Mouse (Mus musculus): ENCODE data around the gene Slc17a9. TPM values are rescaled to one million over a fixed set of nuclear protein-coding genes. Genes with fewer than 3 reads are reported as not detected.

Slc17a9 gene
- polyA plus RNA-seq, 1 experiment from 2014 or later = 1.1 TPM

DNA sequence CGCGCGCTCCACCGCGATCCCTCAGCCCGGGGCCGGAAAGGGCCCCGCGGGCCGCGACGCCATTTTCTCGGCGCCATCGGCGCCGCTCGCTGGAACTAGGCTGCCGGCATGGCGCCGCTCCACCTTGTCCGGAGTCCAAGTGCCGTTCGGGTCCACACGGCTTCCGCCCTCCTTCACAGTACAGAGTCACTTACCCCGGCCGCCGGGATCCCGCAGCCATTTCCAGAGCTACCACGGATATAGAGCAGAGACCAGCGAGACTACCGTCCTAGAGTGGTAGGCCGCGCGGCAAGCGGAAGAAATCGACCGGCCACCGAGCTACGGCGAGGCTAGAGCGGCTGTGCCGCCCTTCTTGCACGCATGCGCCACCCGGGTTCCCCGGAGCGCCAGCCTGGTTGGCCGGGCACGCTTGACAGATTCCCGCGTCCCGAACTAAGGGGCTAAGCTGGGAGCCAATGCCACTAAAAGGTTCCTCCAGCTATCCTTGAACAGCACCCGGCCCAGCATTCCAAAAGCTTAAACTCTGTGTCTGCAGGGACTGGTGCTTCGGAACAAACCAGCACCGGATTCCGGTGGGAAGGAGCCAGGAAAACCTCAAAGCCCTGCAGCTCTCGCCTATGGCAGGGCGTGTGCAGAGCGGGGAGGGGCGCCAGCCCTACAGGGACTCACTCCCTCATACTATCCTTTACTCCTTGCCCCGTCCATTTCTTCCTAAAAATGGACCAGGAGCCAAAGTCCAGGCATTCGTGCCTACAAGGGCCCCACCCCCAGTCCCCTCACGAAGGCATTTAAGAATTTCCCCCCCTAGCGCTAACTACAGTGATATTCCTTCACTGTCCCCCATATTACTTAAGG, 23.1 kb upstream of the Slc17a9 start:
- H3K27me3 ChIP-seq (replicated peaks) = no peaks in the 10 kb centered on the region
- H3K4me2 ChIP-seq = peak overlapping the region; percentile 99
- peak overlapping the region; percentile 93 for H3K9ac ChIP-seq
- WGBS = 1% methylated on average over 65 of the region's 66 CpGs
- peak overlapping the region; percentile 83 for H3K4me3 ChIP-seq
- no peaks in the 10 kb centered on the region for H3K9me3 ChIP-seq
- peak; percentile 90 for ATAC-seq (ENCODE audit: extremely low read depth, insufficient number of reproducible peaks, low FRiP score, low TSS enrichment)
- H3K4me1 ChIP-seq = peaks cover 67% of the 10 kb centered on the region
- peak overlapping the region; percentile 94 for H3K27ac ChIP-seq (replicated peaks)
- peaks cover 8% of the 10 kb centered on the region; the same call in 1 of the 2 replicates for H3K36me3 ChIP-seq

DNA sequence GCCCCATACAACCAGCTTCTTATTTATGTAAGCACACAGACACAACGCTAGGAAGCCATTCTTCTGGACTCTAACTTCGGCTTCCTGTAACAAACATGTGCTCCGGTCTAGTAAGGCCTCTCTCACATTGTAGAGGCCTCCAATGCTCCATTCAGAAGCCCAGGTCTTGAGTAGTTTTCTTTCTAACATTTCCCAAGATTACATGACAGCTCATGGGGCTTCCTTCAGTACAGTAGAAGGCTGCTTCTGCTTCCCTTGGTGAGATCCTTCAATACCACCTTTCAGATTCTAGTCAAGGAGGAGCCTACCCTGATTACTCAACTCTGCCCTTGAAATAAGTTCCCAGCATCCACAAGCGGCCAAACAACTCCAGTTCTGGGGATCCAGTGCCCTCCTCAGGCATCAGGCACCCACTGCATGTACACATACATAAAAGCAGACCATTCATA, 22.3 kb upstream of the Slc17a9 start:
- H3K9me3 ChIP-seq = no peaks in the 10 kb centered on the region
- peaks cover 59% of the 10 kb centered on the region for H3K4me1 ChIP-seq
- peak overlapping the region; percentile 93 for H3K9ac ChIP-seq
- peak overlapping the region; percentile 99 for H3K4me2 ChIP-seq
- H3K36me3 ChIP-seq = peaks cover 8% of the 10 kb centered on the region; the same call in 1 of the 2 replicates
- ATAC-seq (ENCODE audit: extremely low read depth, insufficient number of reproducible peaks, low FRiP score, low TSS enrichment) = no peak
- H3K27me3 ChIP-seq (replicated peaks) = no peaks in the 10 kb centered on the region
- WGBS = 32% methylated on average over 4 of the region's 4 CpGs
- H3K4me3 ChIP-seq = peak overlapping the region; percentile 83
- peak overlapping the region; percentile 94 for H3K27ac ChIP-seq (replicated peaks)

GRCm38 (mm10) chr2:180703175-180703574, 21.9 kb upstream of the Slc17a9 start:
- Histone ChIP-seq H3K27me3 (replicated peaks) (no peaks in the 10 kb centered on the region), H3K9ac (peak overlapping the region; percentile 93; the same call in 1 of the 2 replicates), H3K4me2 (peak overlapping the region; percentile 99), H3K9me3 (no peaks in the 10 kb centered on the region), H3K36me3 (peaks cover 8% of the 10 kb centered on the region; the same call in 1 of the 2 replicates), H3K27ac (replicated peaks) (peak overlapping the region; percentile 94), H3K4me1 (peaks cover 59% of the 10 kb centered on the region), H3K4me3 (0 out of 2 replicates have a peak overlapping the region, but pooled peaks have one; percentile 83)
- no peak for ATAC-seq (ENCODE audit: extremely low read depth, insufficient number of reproducible peaks, low FRiP score, low TSS enrichment)
- 60% methylated on average over 5 of the region's 5 CpGs for whole genome bisulfite sequencing

DNA sequence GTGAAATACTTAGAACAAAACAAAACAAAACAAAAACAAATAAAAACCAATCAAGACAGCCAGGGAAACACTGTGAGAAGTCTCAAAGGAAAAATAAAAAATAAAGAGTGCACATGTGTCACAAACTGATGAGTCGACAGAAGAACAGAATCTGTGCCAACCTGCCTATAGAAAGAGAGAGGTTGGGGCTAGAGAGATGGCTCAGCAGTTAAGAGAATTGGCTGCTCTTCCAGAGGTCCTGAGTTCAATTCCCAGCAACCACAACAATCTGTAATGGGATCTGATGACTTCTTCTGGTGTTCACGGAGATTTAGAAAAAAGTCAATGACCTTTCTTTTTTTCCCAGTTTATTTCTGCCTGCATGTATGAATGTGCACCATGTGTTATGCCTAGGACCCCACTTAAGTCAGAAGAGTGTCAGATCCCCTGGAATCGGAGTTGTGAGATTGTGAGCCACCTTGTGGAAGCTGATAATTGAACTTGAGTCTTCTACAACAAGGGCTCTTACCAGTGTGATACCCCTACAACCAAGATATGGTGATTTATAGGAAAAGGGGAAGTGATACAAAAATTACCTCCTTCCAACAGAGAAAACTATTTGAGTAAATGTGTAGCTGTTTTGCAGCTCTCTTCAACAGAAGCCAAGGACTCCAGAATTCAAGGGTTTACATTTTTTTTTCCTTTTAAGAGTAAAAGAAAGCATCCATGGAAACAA, 21.3 kb upstream of the Slc17a9 start:
- Histone ChIP-seq H3K27ac (replicated peaks) (no peak overlapping the region), H3K4me3 (no peak overlapping the region), H3K9ac (no peak overlapping the region), H3K4me1 (peaks cover 61% of the 10 kb centered on the region), H3K36me3 (peaks cover 8% of the 10 kb centered on the region; the same call in 1 of the 2 replicates), H3K4me2 (no peak overlapping the region), H3K27me3 (replicated peaks) (no peaks in the 10 kb centered on the region), H3K9me3 (no peaks in the 10 kb centered on the region)
- no peak for ATAC-seq (ENCODE audit: extremely low read depth, insufficient number of reproducible peaks, low FRiP score, low TSS enrichment)
- WGBS = 75% methylated on average over 3 of the region's 3 CpGs

GRCm38 (mm10) chr2:180704591-180704990, 20.5 kb upstream of the Slc17a9 start:
- no peaks in the 10 kb centered on the region for H3K27me3 ChIP-seq (replicated peaks)
- H3K9me3 ChIP-seq = no peaks in the 10 kb centered on the region
- H3K4me2 ChIP-seq = no peak overlapping the region
- H3K9ac ChIP-seq = peak overlapping the region; percentile 52
- H3K4me1 ChIP-seq = peaks cover 56% of the 10 kb centered on the region
- no peak overlapping the region for H3K4me3 ChIP-seq
- WGBS = 82% methylated on average over 8 of the region's 8 CpGs
- H3K36me3 ChIP-seq = peaks cover 8% of the 10 kb centered on the region; the same call in 1 of the 2 replicates
- H3K27ac ChIP-seq (replicated peaks) = no peak overlapping the region
- no peak for ATAC-seq (ENCODE audit: extremely low read depth, insufficient number of reproducible peaks, low FRiP score, low TSS enrichment)

GRCm38 (mm10) chr2:180705066-180705465, 20.0 kb upstream of the Slc17a9 start:
- no peak overlapping the region for H3K4me2 ChIP-seq
- H3K9ac ChIP-seq = peak overlapping the region; percentile 52
- H3K9me3 ChIP-seq = no peaks in the 10 kb centered on the region
- 82% methylated on average over 3 of the region's 3 CpGs for WGBS
- no peaks in the 10 kb centered on the region for H3K27me3 ChIP-seq (replicated peaks)
- peaks cover 8% of the 10 kb centered on the region; the same call in 1 of the 2 replicates for H3K36me3 ChIP-seq
- H3K4me1 ChIP-seq = peaks cover 51% of the 10 kb centered on the region
- no peak for ATAC-seq (ENCODE audit: extremely low read depth, insufficient number of reproducible peaks, low FRiP score, low TSS enrichment)
- no peak overlapping the region for H3K4me3 ChIP-seq
- no peak overlapping the region for H3K27ac ChIP-seq (replicated peaks)

GRCm38 (mm10) chr2:180705975-180706374, 19.1 kb upstream of the Slc17a9 start:
- 87% methylated on average over 5 of the region's 5 CpGs for WGBS
- Histone ChIP-seq H3K4me3 (no peak overlapping the region), H3K27ac (replicated peaks) (no peak overlapping the region), H3K4me2 (no peak overlapping the region), H3K4me1 (peaks cover 45% of the 10 kb centered on the region), H3K9ac (no peak overlapping the region), H3K9me3 (no peaks in the 10 kb centered on the region), H3K27me3 (replicated peaks) (no peaks in the 10 kb centered on the region), H3K36me3 (peaks cover 8% of the 10 kb centered on the region; the same call in 1 of the 2 replicates)
- ATAC-seq (ENCODE audit: extremely low read depth, insufficient number of reproducible peaks, low FRiP score, low TSS enrichment) = no peak

DNA sequence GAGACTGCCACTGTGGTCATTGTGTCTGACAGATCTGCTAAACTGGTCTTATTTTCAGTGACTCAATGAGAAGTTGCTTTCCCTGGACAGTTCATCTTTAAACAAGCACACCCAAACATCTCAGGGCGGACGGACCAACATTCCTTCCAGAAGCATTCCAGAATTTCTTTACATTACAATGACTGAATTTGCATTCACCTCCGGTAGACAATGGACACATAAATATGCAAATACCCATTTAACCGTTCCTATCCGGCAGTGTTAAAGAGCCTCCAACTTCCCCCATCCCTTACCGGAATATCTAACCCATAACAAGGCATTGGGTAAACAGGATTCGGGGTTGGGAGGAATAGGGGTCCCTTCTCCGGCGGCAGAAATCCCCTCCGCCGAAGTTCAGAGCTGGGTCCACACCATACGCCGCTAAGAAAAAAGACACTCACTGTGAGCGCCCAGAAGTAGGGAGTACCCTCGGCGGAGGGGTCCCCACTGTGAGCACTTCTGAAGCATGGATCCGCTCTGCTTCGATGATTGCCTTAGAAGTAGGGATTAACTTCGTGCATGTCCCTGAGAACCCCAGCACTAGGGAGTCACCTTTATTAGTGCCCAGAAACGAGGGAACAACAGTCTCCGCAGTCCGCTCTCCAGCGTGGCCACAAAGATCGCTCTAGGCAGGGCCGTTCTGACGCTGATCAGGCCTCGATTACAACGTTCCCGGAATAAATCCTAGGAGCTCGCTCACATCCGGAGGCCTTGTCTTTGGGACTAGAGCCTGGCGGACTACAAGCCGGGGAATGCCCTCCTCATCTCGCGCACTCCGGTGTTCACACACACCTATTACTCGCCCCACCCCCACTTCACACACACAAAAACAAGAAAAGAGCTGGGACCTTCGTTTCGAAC, 15.8 kb upstream of the Slc17a9 start:
- under 1% methylated on average over 39 of the region's 39 CpGs for WGBS
- peak; percentile 1; the same call in 1 of the 2 replicates for ATAC-seq (ENCODE audit: extremely low read depth, insufficient number of reproducible peaks, low FRiP score, low TSS enrichment)

GRCm38 (mm10) chr2:180709923-180710272, 15.2 kb upstream of the Slc17a9 start, which contains the start of the genes Dido1 and Gid8:
Dido1 (minus strand) TSS chr2:180709999.
Gid8 (plus strand) TSS chr2:180710117.
- H3K36me3 ChIP-seq = peaks cover 36% of the 10 kb centered on the region
- no peaks in the 10 kb centered on the region for H3K9me3 ChIP-seq
- H3K4me1 ChIP-seq = peaks cover 42% of the 10 kb centered on the region
- H3K27ac ChIP-seq (replicated peaks) = peak within 1 kb of the TSS; percentile 92
- peak; percentile 89 for ATAC-seq (ENCODE audit: extremely low read depth, insufficient number of reproducible peaks, low FRiP score, low TSS enrichment)
- peak within 1 kb of the TSS; percentile 100 for H3K4me3 ChIP-seq
- H3K9ac ChIP-seq = peak within 1 kb of the TSS; percentile 100
- H3K4me2 ChIP-seq = peak within 1 kb of the TSS; percentile 91
- under 1% methylated on average over 42 of the region's 43 CpGs for WGBS
- H3K27me3 ChIP-seq (replicated peaks) = no peaks in the 10 kb centered on the region

More for the DNA sequence above, 15.8 kb upstream of the Slc17a9 start:
- H3K9me3 ChIP-seq = no peaks in the 10 kb centered on the region
- peak overlapping the region; percentile 88 for H3K27ac ChIP-seq (replicated peaks)
- H3K4me2 ChIP-seq = peak overlapping the region; percentile 91
- peaks cover 30% of the 10 kb centered on the region for H3K36me3 ChIP-seq
- peak overlapping the region; percentile 100 for H3K4me3 ChIP-seq
- peaks cover 48% of the 10 kb centered on the region for H3K4me1 ChIP-seq
- no peaks in the 10 kb centered on the region for H3K27me3 ChIP-seq (replicated peaks)
- peak overlapping the region; percentile 89 for H3K9ac ChIP-seq

DNA sequence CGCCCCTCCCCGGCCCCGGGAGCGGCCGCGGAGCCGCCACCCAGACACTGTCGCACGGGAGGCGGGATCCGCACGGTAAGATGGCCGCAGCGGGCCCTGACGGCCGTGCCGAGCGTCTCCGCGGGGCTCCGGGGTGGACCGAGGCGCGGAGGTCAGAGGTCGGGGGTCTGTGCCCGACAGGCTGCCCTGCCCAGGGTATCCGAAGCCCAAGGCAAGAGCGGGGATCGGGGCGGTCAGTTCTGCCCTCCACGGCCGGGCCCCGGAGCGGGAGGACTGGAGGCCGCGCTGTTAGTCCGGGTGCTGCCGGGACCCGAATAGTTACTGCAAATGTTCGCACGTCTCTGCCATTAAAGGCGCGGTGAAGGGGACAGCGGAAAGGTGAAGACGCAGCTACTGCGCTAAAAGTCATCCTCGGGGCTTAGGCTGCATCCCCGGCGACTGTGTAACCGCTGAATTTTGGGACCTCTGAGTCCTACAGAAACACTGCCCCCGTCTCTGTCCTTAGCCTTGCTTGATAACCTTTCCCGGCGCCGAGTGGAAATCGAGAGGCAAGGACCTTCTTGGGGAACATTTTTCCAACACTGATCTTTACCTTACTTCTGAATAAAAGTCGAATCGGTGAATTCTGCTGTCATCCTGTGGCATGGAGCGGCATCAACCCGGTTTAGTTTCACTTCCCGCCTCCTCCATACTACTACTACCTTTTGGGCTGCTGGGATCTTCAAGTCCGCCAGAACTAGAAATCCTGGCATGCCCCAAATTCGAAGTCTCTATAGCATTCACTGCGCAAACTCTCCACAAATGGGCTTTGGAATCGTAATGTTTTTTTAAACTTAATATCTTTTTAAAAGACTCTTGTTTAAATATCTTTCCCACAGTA, 14.5 kb upstream of the Slc17a9 start:
- peak overlapping the region; percentile 100 for H3K4me3 ChIP-seq
- no peaks in the 10 kb centered on the region for H3K9me3 ChIP-seq
- H3K4me1 ChIP-seq = peaks cover 36% of the 10 kb centered on the region
- H3K4me2 ChIP-seq = peak overlapping the region; percentile 84
- ATAC-seq (ENCODE audit: extremely low read depth, insufficient number of reproducible peaks, low FRiP score, low TSS enrichment) = no peak
- H3K27ac ChIP-seq (replicated peaks) = peak overlapping the region; percentile 92
- WGBS = 2% methylated on average over 63 of the region's 64 CpGs
- H3K27me3 ChIP-seq (replicated peaks) = no peaks in the 10 kb centered on the region
- H3K36me3 ChIP-seq = peaks cover 41% of the 10 kb centered on the region
- peak overlapping the region; percentile 100 for H3K9ac ChIP-seq

All from heart, embryonic 13.5 days (tissue).